Mouse (Mus musculus) stomach, embryonic 16.5 days (tissue): Measurements from ENCODE around the gene Kcnq4. TPM values are rescaled to one million over a fixed set of nuclear protein-coding genes. Genes with fewer than 3 reads are reported as not detected.
A peak's percentile ranks its signal among the peaks of the same experiment; 100 is the strongest.

Experiments
- ATAC-seq: fragments of 200-750 bp; cut with Nextera tagmentation; 2 replicates; pipeline ENCODE4 v1.8.0; 2017; ENCODE audit warnings: moderate number of reproducible peaks, moderate TSS enrichment; ENCODE audit not compliant: insufficient read depth, low FRiP score
- H3K27ac ChIP-seq: fragments of 300-500 bp; sonication (generic); 2 replicates; pipeline ENCODE4 v1.5.1; 2014; ENCODE audit warnings: low read length
- H3K27me3 ChIP-seq: fragments of 300-500 bp; sonication (generic); 2 replicates; pipeline ENCODE4 v1.6.1; 2014; ENCODE audit warnings: low read length, control low read depth, mixed read lengths; ENCODE audit not compliant: control insufficient read depth, insufficient read depth
- H3K36me3 ChIP-seq: fragments of 300-500 bp; sonication (generic); 2 replicates; pipeline ENCODE4 v1.6.1; 2014; ENCODE audit warnings: low read length; ENCODE audit not compliant: control insufficient read depth, insufficient read depth
- H3K4me1 ChIP-seq: fragments of 300-500 bp; sonication (generic); 2 replicates; pipeline ENCODE4 v1.6.1; 2014; ENCODE audit warnings: low read length, control low read depth, mixed read lengths; ENCODE audit not compliant: control insufficient read depth, insufficient read depth
- H3K4me2 ChIP-seq: fragments of 300-500 bp; sonication (generic); 2 replicates; pipeline ENCODE4 v1.6.1; 2014; ENCODE audit warnings: low read depth, low read length, mixed read lengths
- H3K4me3 ChIP-seq: fragments of 300-500 bp; sonication (generic); replicated peaks from 2 replicates; pipeline ENCODE4 v1.5.1; 2014; ENCODE audit warnings: mild to moderate bottlenecking, low read length
- H3K9ac ChIP-seq: fragments of 300-500 bp; sonication (generic); 2 replicates; pipeline ENCODE4 v1.6.1; 2014; ENCODE audit warnings: low read length
- H3K9me3 ChIP-seq: fragments of 300-500 bp; sonication (generic); replicated peaks from 2 replicates; pipeline ENCODE4 v1.6.1; 2016; ENCODE audit warnings: low read length, control low read depth; ENCODE audit not compliant: control insufficient read depth
- WGBS: fragments of 180-500 bp; shearing (Covaris S2); extraction: QIAGEN DNeasy Blood & Tissue Kit; methylation state at CpG from one replicate; pipeline ENCODE4 v1.1.7; 2014; 5-methylcytosine and 5-hydroxymethylcytosine counted together
- polyA plus RNA-seq: library from polyadenylated mRNA; unstranded; fragments of >200 nt; fragmentation: Nextera tagmentation; extraction: Ambion mirVana; gene quantifications from 2 replicates; pipeline ENCODE4 v1.2.1, GENCODE M21; 2015

Kcnq4 gene
- polyA plus RNA-seq, 1 experiment from 2014 or later, result 3.3 TPM

GRCm38 (mm10) chr4:120730146-120730545, 18.3 kb downstream of the Kcnq4 start:
- no peak for ATAC-seq
- Histone ChIP-seq H3K4me1 (peaks cover 25% of the 10 kb centered on the region), H3K9me3 (no peaks in the 10 kb centered on the region), H3K36me3 (no peaks in the 10 kb centered on the region), H3K4me3 (no peak overlapping the region), H3K27ac (no peak overlapping the region), H3K27me3 (peaks cover 11% of the 10 kb centered on the region; the same call in 1 of the 2 replicates), H3K4me2 (no peak overlapping the region), H3K9ac (no peak overlapping the region)
- WGBS, result 53% methylated on average over 6 of the region's 6 CpGs

GRCm38 (mm10) chr4:120729441-120729840, 19.0 kb downstream of the Kcnq4 start:
- WGBS, result 45% methylated on average over 6 of the region's 6 CpGs

GRCm38 (mm10) chr4:120727842-120728241, 20.6 kb downstream of the Kcnq4 start:
- WGBS, result 78% methylated on average over 11 of the region's 11 CpGs
- H3K9ac ChIP-seq, result no peak overlapping the region
- no peaks in the 10 kb centered on the region for H3K9me3 ChIP-seq
- peaks cover 13% of the 10 kb centered on the region; the same call in 1 of the 2 replicates for H3K27me3 ChIP-seq
- H3K27ac ChIP-seq, result no peak overlapping the region
- H3K4me1 ChIP-seq, result peaks cover 15% of the 10 kb centered on the region
- ATAC-seq, result no peak
- no peak overlapping the region for H3K4me3 ChIP-seq
- H3K4me2 ChIP-seq, result no peak overlapping the region
- no peaks in the 10 kb centered on the region for H3K36me3 ChIP-seq

More at GRCm38 (mm10) chr4:120729441-120729840, 19.0 kb downstream of the Kcnq4 start:
- Histone ChIP-seq H3K27me3 (peaks cover 11% of the 10 kb centered on the region; the same call in 1 of the 2 replicates), H3K4me3 (no peak overlapping the region), H3K4me2 (no peak overlapping the region), H3K36me3 (no peaks in the 10 kb centered on the region), H3K4me1 (peaks cover 25% of the 10 kb centered on the region), H3K27ac (no peak overlapping the region), H3K9ac (no peak overlapping the region), H3K9me3 (no peaks in the 10 kb centered on the region)
- ATAC-seq, result no peak

- Histone ChIP-seq H3K4me1 (peaks cover 9% of the 10 kb centered on the region), H3K27ac (peak overlapping the region; percentile 30; the same call in 1 of the 2 replicates), H3K9ac (no peak overlapping the region), H3K4me2 (no peak overlapping the region), H3K9me3 (no peaks in the 10 kb centered on the region), H3K27me3 (0 out of 2 replicates have a peak, but pooled peaks cover 2% of the 10 kb centered on the region), H3K36me3 (no peaks in the 10 kb centered on the region), H3K4me3 (no peak overlapping the region)
- peak; percentile 48; the same call in 1 of the 2 replicates for ATAC-seq
- WGBS, result 47% methylated on average over 4 of the region's 4 CpGs
These were observed 22.2 kb downstream of the Kcnq4 start for GRCm38 (mm10) chr4:120726174-120726573.

GRCm38 (mm10) chr4:120725516-120726090, 22.8 kb downstream of the Kcnq4 start:
- Histone ChIP-seq H3K9me3 (no peaks in the 10 kb centered on the region), H3K36me3 (no peaks in the 10 kb centered on the region), H3K9ac (no peak overlapping the region), H3K4me2 (no peak overlapping the region), H3K27me3 (0 out of 2 replicates have a peak, but pooled peaks cover 2% of the 10 kb centered on the region), H3K27ac (peak overlapping the region; percentile 36; the same call in 1 of the 2 replicates), H3K4me1 (peaks cover 6% of the 10 kb centered on the region), H3K4me3 (no peak overlapping the region)
- WGBS, result 51% methylated on average over 5 of the region's 5 CpGs
- no peak for ATAC-seq

GRCm38 (mm10) chr4:120721574-120721973, 26.8 kb downstream of the Kcnq4 start:
- H3K9ac ChIP-seq, result no peak overlapping the region
- no peak overlapping the region for H3K4me3 ChIP-seq
- no peaks in the 10 kb centered on the region for H3K9me3 ChIP-seq
- no peak for ATAC-seq
- no peaks in the 10 kb centered on the region for H3K36me3 ChIP-seq
- WGBS, result 66% methylated on average over 2 of the region's 2 CpGs
- H3K4me2 ChIP-seq, result no peak overlapping the region
- H3K27me3 ChIP-seq, result 0 out of 2 replicates have a peak, but pooled peaks cover 9% of the 10 kb centered on the region
- no peak overlapping the region for H3K27ac ChIP-seq
- H3K4me1 ChIP-seq, result peaks cover 4% of the 10 kb centered on the region

GRCm38 (mm10) chr4:120719152-120719551, 29.3 kb downstream of the Kcnq4 start:
- Histone ChIP-seq H3K4me1 (peaks cover 9% of the 10 kb centered on the region), H3K9me3 (no peaks in the 10 kb centered on the region), H3K9ac (no peak overlapping the region), H3K36me3 (no peaks in the 10 kb centered on the region), H3K27me3 (peaks cover 11% of the 10 kb centered on the region; the same call in 1 of the 2 replicates), H3K4me3 (no peak overlapping the region), H3K27ac (no peak overlapping the region), H3K4me2 (no peak overlapping the region)
- no peak for ATAC-seq
- 26% methylated on average over 5 of the region's 5 CpGs for WGBS

GRCm38 (mm10) chr4:120717591-120717990, 30.8 kb downstream of the Kcnq4 start:
- Histone ChIP-seq H3K9me3 (no peaks in the 10 kb centered on the region), H3K27ac (no peak overlapping the region), H3K4me3 (no peak overlapping the region), H3K4me1 (peaks cover 9% of the 10 kb centered on the region), H3K9ac (no peak overlapping the region), H3K27me3 (peaks cover 10% of the 10 kb centered on the region; the same call in 1 of the 2 replicates), H3K36me3 (no peaks in the 10 kb centered on the region), H3K4me2 (no peak overlapping the region)
- ATAC-seq, result no peak
- WGBS, result 59% methylated on average over 8 of the region's 8 CpGs

GRCm38 (mm10) chr4:120716765-120717164, 31.6 kb downstream of the Kcnq4 start:
- WGBS, result 19% methylated on average over 12 of the region's 12 CpGs
- Histone ChIP-seq H3K27ac (no peak overlapping the region), H3K4me3 (peak overlapping the region; percentile 42), H3K4me1 (peaks cover 9% of the 10 kb centered on the region), H3K9ac (peak overlapping the region; percentile 56), H3K36me3 (no peaks in the 10 kb centered on the region), H3K4me2 (peak overlapping the region; percentile 78), H3K27me3 (peaks cover 10% of the 10 kb centered on the region; the same call in 1 of the 2 replicates), H3K9me3 (no peaks in the 10 kb centered on the region)
- no peak for ATAC-seq
